Mouse (Mus musculus) left cerebral cortex, postnatal 25 days (tissue): ENCODE data around the gene Prkrip1. TPM values are rescaled to one million over a fixed set of nuclear protein-coding genes. Genes with fewer than 3 reads are reported as not detected.
"Not testable (repeated sequence)": the region's sequence is repeated elsewhere in the genome, so short reads cannot be mapped to it uniquely, and the experiment has no call there.

ENCODE experiments used
- DNase-seq, 2 experiments: peaks; one replicate each; pipeline ENCODE4 v3.0.0; 2022; ENCODE audit warnings: low spot score in 2 of 2, mixed read lengths in 1 of 2
- intact Hi-C: fragments of 180-260 bp; cut with DNase I; formaldehyde crosslinking; loops from one replicate; pipeline ENCODE4 v1.15.1; 2025
- total RNA-seq, 2 experiments: library from RNA; stranded (reverse); gene quantifications; 2 replicates each; pipeline ENCODE4 v1.2.3; 2021

Gene Prkrip1
- total RNA-seq, 2 experiments from 2014 or later, result 36.8 to 37.1 TPM

- intact Hi-C loops, result loop anchor here (1.0 to 2.0 kb wide), 2 partner anchors 12 to 33 kb away; partner anchors contain the start of genes Alkbh4 and Lrwd1
- DNase-seq, result peak; percentile 58 to 76
Observed at GRCm38 (mm10) chr5:136169626-136170511, 28.9 kb downstream of the Prkrip1 start.

- intact Hi-C loops, result no loop called here
- no peak for DNase-seq
Observed at GRCm38 (mm10) chr5:136168071-136168470, 30.7 kb downstream of the Prkrip1 start.

- intact Hi-C loops, result no loop called here
- DNase-seq, result no peak
Observed at GRCm38 (mm10) chr5:136167296-136167695, 31.5 kb downstream of the Prkrip1 start.

- intact Hi-C loops, result no loop called here
Observed at GRCm38 (mm10) chr5:136165246-136165645, 33.5 kb downstream of the Prkrip1 start.

GRCm38 (mm10) chr5:136163807-136164474 is 34.8 kb downstream of the Prkrip1 start:
- DNase-seq, result no peak
- intact Hi-C loops, result no loop called here

More at GRCm38 (mm10) chr5:136165246-136165645, 33.5 kb downstream of the Prkrip1 start:
- no peak for DNase-seq

GRCm38 (mm10) chr5:136160084-136160483 is 38.7 kb downstream of the Prkrip1 start:
- DNase-seq, intact Hi-C loops: not testable (repeated sequence)

GRCm38 (mm10) chr5:136155399-136155798 is 43.4 kb downstream of the Prkrip1 start:
- intact Hi-C loops, result no loop called here
- no peak for DNase-seq

- intact Hi-C loops, result loop anchor here (1.0 kb wide), 1 partner anchor 10 kb away; no protein-coding TSS in a partner anchor
- DNase-seq, result no peak
Observed at GRCm38 (mm10) chr5:136152365-136152764, 46.4 kb downstream of the Prkrip1 start.

- DNase-seq, intact Hi-C loops: not testable (repeated sequence)
Observed at GRCm38 (mm10) chr5:136149134-136149576, 49.6 kb downstream of the Prkrip1 start.

- DNase-seq, result no peak
- intact Hi-C loops, result no loop called here
Observed at GRCm38 (mm10) chr5:136147704-136148103, 51.1 kb downstream of the Prkrip1 start.

- intact Hi-C loops, result no loop called here
- DNase-seq, result no peak
Observed at GRCm38 (mm10) chr5:136146936-136147335, 51.8 kb downstream of the Prkrip1 start.

GRCm38 (mm10) chr5:136144606-136145430 is 53.9 kb downstream of the Prkrip1 start:
- intact Hi-C loops, result no loop called here
- no peak for DNase-seq

- intact Hi-C loops, result no loop called here
- DNase-seq, result no peak
Observed at GRCm38 (mm10) chr5:136143161-136143755, 55.5 kb downstream of the Prkrip1 start.

- intact Hi-C loops, result loop anchor here (1.0 kb wide), 1 partner anchor 10 kb away; no protein-coding TSS in a partner anchor
- DNase-seq, result no peak
Observed at GRCm38 (mm10) chr5:136142746-136143145, 56.0 kb downstream of the Prkrip1 start.

GRCm38 (mm10) chr5:136140057-136140482 is 58.7 kb downstream of the Prkrip1 start:
- DNase-seq, result peak in 1 of 2 experiments; percentile 29
- intact Hi-C loops, result no loop called here

- no peak for DNase-seq
- intact Hi-C loops, result no loop called here
Observed at GRCm38 (mm10) chr5:136139393-136139792, 59.4 kb downstream of the Prkrip1 start.

- intact Hi-C loops, result loop anchor here (2.0 kb wide), 2 partner anchors 33 to 49 kb away; partner anchors contain the start of gene Orai2
- no peak for DNase-seq
Observed at GRCm38 (mm10) chr5:136137658-136138274, 61.0 kb downstream of the Prkrip1 start.

- intact Hi-C loops, result loop anchor here (1.0 to 2.0 kb wide), 3 partner anchors 20 to 50 kb away; partner anchors contain the start of genes Orai2 and Polr2j
Observed at GRCm38 (mm10) chr5:136136292-136136990, 62.3 kb downstream of the Prkrip1 start.

More at GRCm38 (mm10) chr5:136136292-136136990, 62.3 kb downstream of the Prkrip1 start:
- DNase-seq, result no peak
